Mouse (Mus musculus): ENCODE measurements around the gene D1Pas1. TPM values are rescaled to one million over a fixed set of nuclear protein-coding genes. Genes with fewer than 3 reads are reported as not detected.

The D1Pas1 gene
- total and polyA plus RNA-seq, 2 experiments from 2014 or later = 0.06 TPM; not detected in 1

GRCm38 (mm10) chr1:187016116-187016515 is 48.9 kb downstream of the D1Pas1 start:
- Histone ChIP-seq H3K9ac (replicated peaks; ENCODE audit: low read length, poor library complexity, severe bottlenecking) (no peak overlapping the region), H3K4me2 (ENCODE audit: low read depth, low read length, poor library complexity, severe bottlenecking) (no peak overlapping the region), H3K27ac (ENCODE audit: low read depth, low read length) (no peak overlapping the region), H3K9me3 (ENCODE audit: low read length) (no peaks in the 10 kb centered on the region), H3K36me3 (ENCODE audit: insufficient read depth, low read length) (no peaks in the 10 kb centered on the region), H3K4me3 (ENCODE audit: low read depth, low read length) (no peak overlapping the region), H3K27me3 (ENCODE audit: insufficient read depth, low read length) (no peaks in the 10 kb centered on the region), H3K4me1 (ENCODE audit: insufficient read depth, low read length) (no peaks in the 10 kb centered on the region)
- ATAC-seq (ENCODE audit: low FRiP score) (no peak), DNase-seq (ENCODE audit: low spot score) (no peak)
- WGBS = 58% methylated on average over 4 of the region's 4 CpGs
- no peak for TF ChIP-seq CTCF (IDR thresholded peaks at IDR 0.05)

GRCm38 (mm10) chr1:187020011-187020410 is 52.8 kb downstream of the D1Pas1 start:
- H3K36me3 ChIP-seq (ENCODE audit: insufficient read depth, low read length) = no peaks in the 10 kb centered on the region
- no peak overlapping the region for H3K4me2 ChIP-seq (ENCODE audit: low read depth, low read length, poor library complexity, severe bottlenecking)
- no peak for ATAC-seq (ENCODE audit: low FRiP score)
- no peak overlapping the region for H3K4me3 ChIP-seq (ENCODE audit: low read depth, low read length)
- H3K9ac ChIP-seq (replicated peaks; ENCODE audit: low read length, poor library complexity, severe bottlenecking) = no peak overlapping the region
- H3K27me3 ChIP-seq (ENCODE audit: insufficient read depth, low read length) = no peaks in the 10 kb centered on the region
- H3K4me1 ChIP-seq (ENCODE audit: insufficient read depth, low read length) = no peaks in the 10 kb centered on the region
- TF ChIP-seq CTCF (IDR thresholded peaks at IDR 0.05) = no peak
- DNase-seq (ENCODE audit: low spot score) = no peak
- no peak overlapping the region for H3K27ac ChIP-seq (ENCODE audit: low read depth, low read length)
- no peaks in the 10 kb centered on the region for H3K9me3 ChIP-seq (ENCODE audit: low read length)
- 87% methylated on average over 7 of the region's 7 CpGs for WGBS

Other genes starting within 250 kb of the D1Pas1 start
- 15.7 and 16.3 TPM in 2 replicates for gene Rrp15, start 218.1 kb upstream of the D1Pas1 start, total RNA-seq (2014; rRNA removed)
- 19.7 and 22.9 TPM in 2 replicates for gene Rrp15, start 218.1 kb upstream of the D1Pas1 start, polyA plus RNA-seq (2015; fragmentation: Nextera tagmentation; extraction: Ambion mirVana)
- gene Spata17, start 248.0 kb downstream of the D1Pas1 start, total RNA-seq (2014; rRNA removed) = 1.2 TPM in 1 of 2 replicates, not detected in the other
- gene Spata17, start 248.0 kb downstream of the D1Pas1 start, polyA plus RNA-seq (2015; fragmentation: Nextera tagmentation; extraction: Ambion mirVana) = 0.61 and 1.3 TPM in 2 replicates
- 20.5 and 25.3 TPM in 2 replicates for gene Gpatch2, start 248.1 kb downstream of the D1Pas1 start, total RNA-seq (2014; rRNA removed)
- gene Gpatch2, start 248.1 kb downstream of the D1Pas1 start, polyA plus RNA-seq (2015; fragmentation: Nextera tagmentation; extraction: Ambion mirVana) = 11.6 and 15.0 TPM in 2 replicates

Measured in midbrain, postnatal 0 days (tissue).